Mouse (Mus musculus) hindbrain, embryonic 11.5 days (tissue): ENCODE measurements around the gene Chst14. TPM values are rescaled to one million over a fixed set of nuclear protein-coding genes. Genes with fewer than 3 reads are reported as not detected.

ENCODE experiments used
- ATAC-seq: fragments of 200-750 bp; cut with Nextera tagmentation; 2 replicates; pipeline ENCODE4 v1.8.0; 2017; ENCODE audit warnings: mild to moderate bottlenecking, moderate TSS enrichment, moderate library complexity; ENCODE audit not compliant: low FRiP score
- DNase-seq: peaks from one replicate; pipeline ENCODE4 v3.0.0-alpha.2; 2015; ENCODE audit warnings: low spot score
- H3K27ac ChIP-seq: fragments of 300-500 bp; sonication (generic); 2 replicates; pipeline ENCODE4 v1.5.1; 2014; ENCODE audit warnings: mild to moderate bottlenecking, low read depth, low read length
- H3K27me3 ChIP-seq: fragments of 300-500 bp; sonication (generic); 2 replicates; pipeline ENCODE4 v1.6.1; 2014; ENCODE audit warnings: mild to moderate bottlenecking, low read length, moderate library complexity, mixed read lengths; ENCODE audit not compliant: control insufficient read depth, insufficient read depth
- H3K36me3 ChIP-seq: fragments of 300-500 bp; sonication (generic); 2 replicates; pipeline ENCODE4 v1.6.1; 2014; ENCODE audit warnings: mild to moderate bottlenecking, low read length, moderate library complexity, mixed read lengths; ENCODE audit not compliant: control insufficient read depth, insufficient read depth
- H3K4me1 ChIP-seq: fragments of 300-500 bp; sonication (generic); replicated peaks from 2 replicates; pipeline ENCODE4 v1.6.1; 2014; ENCODE audit warnings: low read length, mixed read lengths; ENCODE audit not compliant: control insufficient read depth, insufficient read depth
- H3K4me2 ChIP-seq: fragments of 300-500 bp; sonication (generic); replicated peaks from 2 replicates; pipeline ENCODE4 v1.6.1; 2014; ENCODE audit warnings: mild to moderate bottlenecking, low read depth, low read length
- H3K4me3 ChIP-seq: fragments of 300-500 bp; sonication (generic); 2 replicates; pipeline ENCODE4 v1.5.1; 2014; ENCODE audit warnings: low read depth, low read length
- H3K9ac ChIP-seq: fragments of 300-500 bp; sonication (generic); 2 replicates; pipeline ENCODE4 v1.6.1; 2014; ENCODE audit warnings: low read depth, low read length
- H3K9me3 ChIP-seq: fragments of 300-500 bp; sonication (generic); 2 replicates; pipeline ENCODE4 v1.6.1; 2016; ENCODE audit warnings: low read length; ENCODE audit not compliant: control insufficient read depth
- WGBS: fragments of 180-500 bp; shearing (Covaris S2); extraction: QIAGEN DNeasy Blood & Tissue Kit; methylation state at CpG from one replicate; pipeline ENCODE4 v1.1.7; 2014; 5-methylcytosine and 5-hydroxymethylcytosine counted together
- polyA plus RNA-seq: library from polyadenylated mRNA; unstranded; fragments of >200 nt; fragmentation: Nextera tagmentation; extraction: Ambion mirVana; gene quantifications from 2 replicates; pipeline ENCODE4 v1.2.1, GENCODE M21; 2014

The Chst14 gene
- polyA plus RNA-seq, 1 experiment from 2014 or later = 22.2 TPM

GRCm38 (mm10) chr2:118941341-118941740, 15.0 kb downstream of the Chst14 start:
- no peak overlapping the region for H3K4me3 ChIP-seq
- DNase-seq = no peak
- no peak for ATAC-seq
- no peak overlapping the region for H3K9ac ChIP-seq
- H3K27ac ChIP-seq = no peak overlapping the region
- H3K4me2 ChIP-seq = no peak overlapping the region
- no peaks in the 10 kb centered on the region for H3K9me3 ChIP-seq
- WGBS = 87% methylated on average over 7 of the region's 7 CpGs
- no peaks in the 10 kb centered on the region for H3K27me3 ChIP-seq
- H3K4me1 ChIP-seq = no peaks in the 10 kb centered on the region
- H3K36me3 ChIP-seq = no peaks in the 10 kb centered on the region

- DNase-seq (no peak), ATAC-seq (no peak)
- no peak overlapping the region for H3K4me3 ChIP-seq
- no peak overlapping the region for H3K9ac ChIP-seq
- no peaks in the 10 kb centered on the region for H3K36me3 ChIP-seq
- no peak overlapping the region for H3K27ac ChIP-seq
- H3K9me3 ChIP-seq = no peaks in the 10 kb centered on the region
- no peaks in the 10 kb centered on the region for H3K27me3 ChIP-seq
- no peak overlapping the region for H3K4me2 ChIP-seq
- 87% methylated on average over 6 of the region's 6 CpGs for WGBS
- H3K4me1 ChIP-seq = no peaks in the 10 kb centered on the region
Measured at GRCm38 (mm10) chr2:118943232-118943631, 16.9 kb downstream of the Chst14 start.

GRCm38 (mm10) chr2:118948818-118949217, 22.5 kb downstream of the Chst14 start:
- H3K9me3 ChIP-seq = no peaks in the 10 kb centered on the region
- no peaks in the 10 kb centered on the region for H3K36me3 ChIP-seq
- H3K4me3 ChIP-seq = no peak overlapping the region
- H3K9ac ChIP-seq = no peak overlapping the region
- ATAC-seq (no peak), DNase-seq (no peak)
- H3K4me1 ChIP-seq = no peaks in the 10 kb centered on the region
- no peak overlapping the region for H3K4me2 ChIP-seq
- no peaks in the 10 kb centered on the region for H3K27me3 ChIP-seq
- no peak overlapping the region for H3K27ac ChIP-seq
- 81% methylated on average over 4 of the region's 4 CpGs for WGBS

- Histone ChIP-seq H3K4me3 (no peak overlapping the region), H3K27me3 (no peaks in the 10 kb centered on the region), H3K27ac (no peak overlapping the region), H3K36me3 (no peaks in the 10 kb centered on the region), H3K9me3 (no peaks in the 10 kb centered on the region), H3K4me2 (no peak overlapping the region), H3K9ac (no peak overlapping the region), H3K4me1 (no peaks in the 10 kb centered on the region)
- ATAC-seq = no peak
- DNase-seq = no peak
- WGBS = 73% methylated on average over 3 of the region's 3 CpGs
Measured at GRCm38 (mm10) chr2:118949699-118950098, 23.4 kb downstream of the Chst14 start.

GRCm38 (mm10) chr2:118956497-118956896, 30.2 kb downstream of the Chst14 start:
- Histone ChIP-seq H3K27ac (no peak overlapping the region), H3K9ac (no peak overlapping the region), H3K4me2 (no peak overlapping the region), H3K9me3 (no peaks in the 10 kb centered on the region), H3K4me3 (no peak overlapping the region), H3K4me1 (no peaks in the 10 kb centered on the region), H3K36me3 (no peaks in the 10 kb centered on the region), H3K27me3 (no peaks in the 10 kb centered on the region)
- WGBS = 77% methylated on average over 5 of the region's 5 CpGs
- DNase-seq (no peak), ATAC-seq (no peak)

GRCm38 (mm10) chr2:118959644-118960043, 33.3 kb downstream of the Chst14 start:
- no peaks in the 10 kb centered on the region for H3K9me3 ChIP-seq

GRCm38 (mm10) chr2:118960413-118960812, 34.1 kb downstream of the Chst14 start:
- H3K9me3 ChIP-seq = no peaks in the 10 kb centered on the region
- H3K4me3 ChIP-seq = no peak overlapping the region
- H3K27me3 ChIP-seq = no peaks in the 10 kb centered on the region
- ATAC-seq (no peak), DNase-seq (no peak)
- no peaks in the 10 kb centered on the region for H3K36me3 ChIP-seq
- 99% methylated on average over 2 of the region's 2 CpGs for WGBS
- no peak overlapping the region for H3K27ac ChIP-seq
- no peak overlapping the region for H3K4me2 ChIP-seq
- no peaks in the 10 kb centered on the region for H3K4me1 ChIP-seq
- no peak overlapping the region for H3K9ac ChIP-seq

More at GRCm38 (mm10) chr2:118959644-118960043, 33.3 kb downstream of the Chst14 start:
- Histone ChIP-seq H3K9ac (no peak overlapping the region), H3K4me1 (no peaks in the 10 kb centered on the region), H3K27ac (no peak overlapping the region), H3K4me3 (no peak overlapping the region), H3K4me2 (no peak overlapping the region), H3K27me3 (no peaks in the 10 kb centered on the region), H3K36me3 (no peaks in the 10 kb centered on the region)
- 17% methylated on average over 2 of the region's 2 CpGs for WGBS
- DNase-seq (no peak), ATAC-seq (no peak)

- H3K27ac ChIP-seq = no peak overlapping the region
- no peaks in the 10 kb centered on the region for H3K27me3 ChIP-seq
- H3K4me1 ChIP-seq = no peaks in the 10 kb centered on the region
- H3K4me2 ChIP-seq = no peak overlapping the region
- 56% methylated on average over 2 of the region's 2 CpGs for WGBS
- no peak overlapping the region for H3K4me3 ChIP-seq
- H3K9me3 ChIP-seq = no peaks in the 10 kb centered on the region
- ATAC-seq (no peak), DNase-seq (no peak)
- no peaks in the 10 kb centered on the region for H3K36me3 ChIP-seq
- no peak overlapping the region for H3K9ac ChIP-seq
Measured at GRCm38 (mm10) chr2:118961546-118961945, 35.2 kb downstream of the Chst14 start.

GRCm38 (mm10) chr2:118963007-118963675, 36.8 kb downstream of the Chst14 start:
- no peak for DNase-seq
- no peak for ATAC-seq

More at GRCm38 (mm10) chr2:118963007-118963675, 36.8 kb downstream of the Chst14 start:
- 61% methylated on average over 9 of the region's 9 CpGs for WGBS
- H3K4me1 ChIP-seq = no peaks in the 10 kb centered on the region
- H3K27me3 ChIP-seq = no peaks in the 10 kb centered on the region
- H3K9me3 ChIP-seq = no peaks in the 10 kb centered on the region
- no peak overlapping the region for H3K9ac ChIP-seq
- H3K27ac ChIP-seq = no peak overlapping the region
- H3K36me3 ChIP-seq = no peaks in the 10 kb centered on the region
- no peak overlapping the region for H3K4me2 ChIP-seq
- no peak overlapping the region for H3K4me3 ChIP-seq
